ENCODE assay signal across 9 mouse cellular contexts in the genomic region with DNA sequence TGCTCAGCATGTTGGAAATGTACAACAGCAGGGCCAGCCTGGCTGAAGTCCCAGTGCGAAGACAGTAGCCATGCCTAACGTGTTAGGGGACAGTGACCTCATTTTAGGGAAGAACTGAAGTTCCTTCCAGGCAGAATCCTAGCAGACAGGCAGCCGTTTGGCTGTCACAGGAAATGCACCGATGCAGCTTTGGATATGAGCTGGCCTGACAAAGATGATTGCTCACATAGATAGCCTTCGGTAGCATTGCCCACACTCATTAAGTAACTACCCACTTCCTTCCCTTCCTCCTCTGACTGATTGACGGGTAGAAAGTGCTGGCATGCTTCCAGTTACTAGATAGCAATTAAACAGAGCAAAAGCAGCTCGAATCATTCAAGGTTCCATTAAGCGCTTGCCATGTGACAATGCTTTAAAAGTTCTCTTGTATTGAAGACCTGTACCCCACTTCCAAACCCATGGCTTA.
A peak's percentile ranks its signal among the peaks of the same experiment; 100 is the strongest.
DNase-seq lines count a peak whose midpoint lies in the region; ATAC-seq and TF ChIP-seq lines count a peak whose summit lies in the region.
"Had no signal": no experiment of that assay in that cellular context is flagged by ENCODE, and none has a peak within 500 bp of the region (broad histone marks: within the 10 kb centered on the region; RNA-seq: fewer than 3 reads in every experiment).

No protein-coding gene starts in this region.

- no peaks in the 10 kb centered on the region for H3K36me3 ChIP-seq in forebrain, embryonic 16.5 days (ENCODE audit: control insufficient read depth, insufficient read depth)
- H3K36me3 ChIP-seq in kidney, embryonic 16.5 days (ENCODE audit: insufficient read depth, low read length) = no peaks in the 10 kb centered on the region

- H3K4me3 ChIP-seq in layer of hippocampus, adult 2 months = no peak overlapping the region
- H3K4me3 ChIP-seq in forebrain, embryonic 16.5 days (replicated peaks; ENCODE audit: low read length) = no peak overlapping the region
- no peak overlapping the region for H3K4me3 ChIP-seq in kidney, embryonic 16.5 days (ENCODE audit: low read length)

- no peaks in the 10 kb centered on the region for H3K9me3 ChIP-seq in forebrain, embryonic 16.5 days (ENCODE audit: control insufficient read depth, low read length)
- H3K9me3 ChIP-seq in kidney, embryonic 16.5 days (ENCODE audit: low read length) = no peaks in the 10 kb centered on the region

- no peak for TF ChIP-seq CTCF in layer of hippocampus, adult 2 months (conservative IDR thresholded peaks at IDR 0.05)
- no peak for TF ChIP-seq CTCF in brain, embryonic 14.5 days (IDR thresholded peaks at IDR 0.05; ENCODE audit: borderline replicate concordance, extremely low read depth, insufficient read depth, insufficient read length)

- peak; percentile 5; the same call in 1 of the 2 replicates for ATAC-seq in frontal cortex, adult (ENCODE audit: low TSS enrichment)
- 0 out of 2 replicates have a peak, but pooled peaks have one; percentile 34 for ATAC-seq in forebrain, embryonic 16.5 days
- no peak for ATAC-seq in kidney, embryonic 16.5 days (ENCODE audit: low FRiP score, low TSS enrichment)

- no peak overlapping the region for H3K9ac ChIP-seq in forebrain, embryonic 16.5 days (replicated peaks; ENCODE audit: low read depth, low read length)
- no peak overlapping the region for H3K9ac ChIP-seq in kidney, embryonic 16.5 days (replicated peaks; ENCODE audit: low read length)

- no peak overlapping the region for H3K4me2 ChIP-seq in forebrain, embryonic 16.5 days (ENCODE audit: low read length)
- no peak overlapping the region for H3K4me2 ChIP-seq in kidney, embryonic 16.5 days (replicated peaks; ENCODE audit: low read depth, low read length)

- peak overlapping the region; percentile 61 for H3K27ac ChIP-seq in layer of hippocampus, adult 2 months
- H3K27ac ChIP-seq in forebrain, embryonic 16.5 days (ENCODE audit: low read length) = peak overlapping the region; percentile 27
- H3K27ac ChIP-seq in kidney, embryonic 16.5 days (ENCODE audit: low read length) = no peak overlapping the region

- no peak for DNase-seq in frontal cortex, postnatal 10 days (ENCODE audit: low spot score in 2 of 2)
- DNase-seq in layer of hippocampus, adult 2 months (ENCODE audit: low spot score in 2 of 2) = peak in 1 of 2 experiments; percentile 29
- DNase-seq in layer of hippocampus, postnatal 25 days (ENCODE audit: extremely low spot score in 1 of 2, low spot score in 1 of 2) = no peak
- DNase-seq in brain, embryonic 14.5 days (ENCODE audit: low read depth) = peak; percentile 69
- DNase-seq in lung, postnatal 14 days = no peak
- DNase-seq: kidney, adult 18-20 months had no signal

- H3K4me1 ChIP-seq in forebrain, embryonic 16.5 days (replicated peaks; ENCODE audit: control insufficient read depth, insufficient read depth, low read length) = peaks cover 17% of the 10 kb centered on the region
- H3K4me1 ChIP-seq in kidney, embryonic 16.5 days (ENCODE audit: insufficient read depth, low read length) = no peaks in the 10 kb centered on the region

- 35% methylated on average over 8 of the region's 8 CpGs for WGBS in forebrain, embryonic 16.5 days
- 55% methylated on average over 8 of the region's 8 CpGs for WGBS in kidney, embryonic 16.5 days

- no peaks in the 10 kb centered on the region for H3K27me3 ChIP-seq in forebrain, embryonic 16.5 days (replicated peaks; ENCODE audit: control insufficient read depth, insufficient read depth, low read length)
- H3K27me3 ChIP-seq in kidney, embryonic 16.5 days (ENCODE audit: insufficient read depth, low read length) = no peaks in the 10 kb centered on the region

- TF ChIP-seq POLR2A in brain, embryonic 14.5 days (IDR thresholded peaks at IDR 0.05; ENCODE audit: borderline replicate concordance, extremely low read depth, insufficient read depth, insufficient read length, poor library complexity, severe bottlenecking) = no peak
